Mouse (Mus musculus) neural tube, embryonic 11.5 days (tissue): ENCODE results near the gene Qpctl. TPM values are rescaled to one million over a fixed set of nuclear protein-coding genes. Genes with fewer than 3 reads are reported as not detected.

Experiments
- ATAC-seq: fragments of 200-750 bp; cut with Nextera tagmentation; 2 replicates; pipeline ENCODE4 v1.8.0; 2017; ENCODE audit warnings: moderate number of reproducible peaks, mild to moderate bottlenecking, moderate TSS enrichment, moderate library complexity; ENCODE audit not compliant: insufficient read depth, low FRiP score, low TSS enrichment
- DNase-seq: peaks from one replicate; pipeline ENCODE4 v3.0.0-alpha.2; 2015; ENCODE audit warnings: low spot score
- H3K27ac ChIP-seq: fragments of 300-500 bp; sonication (generic); 2 replicates; pipeline ENCODE4 v1.5.1; 2014; ENCODE audit warnings: low read depth, mild to moderate bottlenecking, low read length
- H3K27me3 ChIP-seq: fragments of 300-500 bp; sonication (generic); 2 replicates; pipeline ENCODE4 v1.6.1; 2014; ENCODE audit warnings: mild to moderate bottlenecking, low read length, mixed read lengths; ENCODE audit not compliant: control insufficient read depth, insufficient read depth
- H3K36me3 ChIP-seq: fragments of 300-500 bp; sonication (generic); 2 replicates; pipeline ENCODE4 v1.6.1; 2014; ENCODE audit warnings: mild to moderate bottlenecking, low read length, moderate library complexity, mixed read lengths; ENCODE audit not compliant: control insufficient read depth, insufficient read depth
- H3K4me1 ChIP-seq: fragments of 300-500 bp; sonication (generic); 2 replicates; pipeline ENCODE4 v1.6.1; 2014; ENCODE audit warnings: low read length, mixed read lengths; ENCODE audit not compliant: control insufficient read depth, insufficient read depth
- H3K4me2 ChIP-seq: fragments of 300-500 bp; sonication (generic); 2 replicates; pipeline ENCODE4 v1.6.1; 2014; ENCODE audit warnings: low read depth, mild to moderate bottlenecking, moderate library complexity
- H3K4me3 ChIP-seq: fragments of 300-500 bp; sonication (generic); 2 replicates; pipeline ENCODE4 v1.5.1; 2014; ENCODE audit warnings: low read depth, low read length
- H3K9ac ChIP-seq: fragments of 300-500 bp; sonication (generic); 2 replicates; pipeline ENCODE4 v1.6.1; 2014; ENCODE audit warnings: mild to moderate bottlenecking, low read length
- H3K9me3 ChIP-seq: fragments of 300-500 bp; sonication (generic); 2 replicates; pipeline ENCODE4 v1.6.1; 2016; ENCODE audit warnings: low read length; ENCODE audit not compliant: control insufficient read depth
- WGBS: fragments of 180-500 bp; shearing (Covaris S2); extraction: QIAGEN DNeasy Blood & Tissue Kit; methylation state at CpG from one replicate; pipeline ENCODE4 v1.1.7; 2014; 5-methylcytosine and 5-hydroxymethylcytosine counted together
- polyA plus RNA-seq: library from polyadenylated mRNA; unstranded; fragments of >200 nt; fragmentation: Nextera tagmentation; extraction: Ambion mirVana; gene quantifications from 2 replicates; pipeline ENCODE4 v1.2.1, GENCODE M21; 2014

The Qpctl gene
- polyA plus RNA-seq, 1 experiment from 2014 or later: 12.9 TPM

GRCm38 (mm10) chr7:19127744-19128143 is 21.3 kb downstream of the Qpctl start:
- ATAC-seq: no peak
- 91% methylated on average over 5 of the region's 5 CpGs for WGBS
- H3K4me1 ChIP-seq: 0 out of 2 replicates have a peak, but pooled peaks cover 3% of the 10 kb centered on the region
- no peaks in the 10 kb centered on the region for H3K9me3 ChIP-seq
- no peak for DNase-seq
- H3K4me2 ChIP-seq: no peak overlapping the region
- H3K27me3 ChIP-seq: no peaks in the 10 kb centered on the region
- H3K4me3 ChIP-seq: no peak overlapping the region
- no peak overlapping the region for H3K9ac ChIP-seq
- 0 out of 2 replicates have a peak, but pooled peaks cover 2% of the 10 kb centered on the region for H3K36me3 ChIP-seq
- H3K27ac ChIP-seq: no peak overlapping the region

- Histone ChIP-seq H3K4me1 (peaks cover 6% of the 10 kb centered on the region), H3K4me3 (no peak overlapping the region), H3K9me3 (no peaks in the 10 kb centered on the region), H3K27ac (no peak overlapping the region), H3K36me3 (0 out of 2 replicates have a peak, but pooled peaks cover 2% of the 10 kb centered on the region), H3K27me3 (no peaks in the 10 kb centered on the region), H3K9ac (no peak overlapping the region), H3K4me2 (no peak overlapping the region)
- DNase-seq: no peak
- ATAC-seq: no peak
- 94% methylated on average over 6 of the region's 6 CpGs for WGBS
Observed at GRCm38 (mm10) chr7:19124713-19125112, 24.4 kb downstream of the Qpctl start.

GRCm38 (mm10) chr7:19121686-19122085 is 27.4 kb downstream of the Qpctl start:
- 95% methylated on average over 4 of the region's 4 CpGs for WGBS
- no peak overlapping the region for H3K27ac ChIP-seq
- no peaks in the 10 kb centered on the region for H3K36me3 ChIP-seq
- H3K27me3 ChIP-seq: peaks cover 2% of the 10 kb centered on the region; the same call in 1 of the 2 replicates
- H3K4me3 ChIP-seq: no peak overlapping the region
- no peak overlapping the region for H3K4me2 ChIP-seq
- H3K9me3 ChIP-seq: no peaks in the 10 kb centered on the region; the same call in 1 of the 2 replicates
- DNase-seq: no peak
- peaks cover 6% of the 10 kb centered on the region for H3K4me1 ChIP-seq
- ATAC-seq: no peak
- H3K9ac ChIP-seq: no peak overlapping the region

GRCm38 (mm10) chr7:19119631-19120429 is 29.3 kb downstream of the Qpctl start, which contains the start of gene Fbxo46:
Gene Fbxo46 (plus strand): TSS chr7:19119859.
- DNase-seq (peak; percentile 92), ATAC-seq (peak; percentile 92)
- peak within 1 kb of the TSS; percentile 78 for H3K4me2 ChIP-seq
- H3K4me3 ChIP-seq: peak within 1 kb of the TSS; percentile 73
- no peaks in the 10 kb centered on the region; the same call in 1 of the 2 replicates for H3K9me3 ChIP-seq
- WGBS: 2% methylated on average over 34 of the region's 34 CpGs
- H3K9ac ChIP-seq: peak within 1 kb of the TSS; percentile 69
- H3K4me1 ChIP-seq: peaks cover 6% of the 10 kb centered on the region
- peaks cover 2% of the 10 kb centered on the region; the same call in 1 of the 2 replicates for H3K27me3 ChIP-seq
- no peak within 1 kb of the TSS for H3K27ac ChIP-seq
- no peaks in the 10 kb centered on the region for H3K36me3 ChIP-seq

DNA sequence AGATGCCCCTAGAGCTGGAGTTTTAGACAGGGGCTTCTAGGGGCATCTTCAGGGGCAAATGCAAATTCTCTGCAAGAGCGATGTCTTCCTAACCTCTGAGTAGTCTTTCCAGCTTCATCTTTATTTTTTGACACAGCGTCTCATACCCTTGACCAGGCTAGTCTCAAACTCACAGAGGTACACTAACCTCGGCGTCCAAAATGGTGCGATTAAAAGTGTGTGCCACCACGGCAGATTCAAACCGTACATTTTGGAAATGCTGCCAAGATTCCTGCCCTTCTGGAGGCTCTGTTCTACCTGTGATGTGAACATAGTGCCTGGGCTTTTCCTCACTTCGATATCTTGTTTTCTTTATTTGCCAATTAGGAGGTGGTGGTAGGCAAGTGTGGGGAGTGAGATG is 30.0 kb downstream of the Qpctl start:
- no peak overlapping the region for H3K27ac ChIP-seq
- H3K4me3 ChIP-seq: no peak overlapping the region
- no peak overlapping the region for H3K9ac ChIP-seq
- H3K27me3 ChIP-seq: peaks cover 2% of the 10 kb centered on the region; the same call in 1 of the 2 replicates
- peak; percentile 11 for ATAC-seq
- 94% methylated on average over 8 of the region's 8 CpGs for WGBS
- no peak overlapping the region for H3K4me2 ChIP-seq
- H3K36me3 ChIP-seq: no peaks in the 10 kb centered on the region
- peaks cover 6% of the 10 kb centered on the region for H3K4me1 ChIP-seq
- H3K9me3 ChIP-seq: no peaks in the 10 kb centered on the region; the same call in 1 of the 2 replicates
- DNase-seq: no peak

GRCm38 (mm10) chr7:19118028-19118771 is 30.9 kb downstream of the Qpctl start, which contains the start of gene Gm4969:
Gene Gm4969 (minus strand): TSS chr7:19118368.
- H3K9ac ChIP-seq: no peak within 1 kb of the TSS
- 0 out of 2 replicates have a peak, but pooled peaks have one; percentile 11 for ATAC-seq
- H3K27ac ChIP-seq: no peak within 1 kb of the TSS

GRCm38 (mm10) chr7:19109565-19109964 is 39.5 kb downstream of the Qpctl start:
- Histone ChIP-seq H3K4me2 (no peak overlapping the region), H3K36me3 (no peaks in the 10 kb centered on the region), H3K9ac (no peak overlapping the region), H3K27me3 (no peaks in the 10 kb centered on the region), H3K4me1 (no peaks in the 10 kb centered on the region), H3K4me3 (no peak overlapping the region), H3K9me3 (no peaks in the 10 kb centered on the region), H3K27ac (no peak overlapping the region)
- 79% methylated on average over 1 of the region's 1 CpGs for whole genome bisulfite sequencing
- no peak for ATAC-seq
- DNase-seq: no peak

More at GRCm38 (mm10) chr7:19118028-19118771, 30.9 kb downstream of the Qpctl start, which contains the start of gene Gm4969:
- Histone ChIP-seq H3K9me3 (no peaks in the 10 kb centered on the region; the same call in 1 of the 2 replicates), H3K27me3 (peaks cover 2% of the 10 kb centered on the region; the same call in 1 of the 2 replicates), H3K4me2 (peak within 1 kb of the TSS; percentile 24; the same call in 1 of the 2 replicates), H3K4me1 (peaks cover 6% of the 10 kb centered on the region), H3K4me3 (no peak within 1 kb of the TSS), H3K36me3 (no peaks in the 10 kb centered on the region)
- 23% methylated on average over 54 of the region's 64 CpGs for WGBS
- peak; percentile 70 for DNase-seq

- Histone ChIP-seq H3K9ac (no peak overlapping the region), H3K9me3 (no peaks in the 10 kb centered on the region), H3K4me3 (no peak overlapping the region), H3K4me2 (no peak overlapping the region), H3K27me3 (no peaks in the 10 kb centered on the region), H3K4me1 (no peaks in the 10 kb centered on the region), H3K36me3 (no peaks in the 10 kb centered on the region), H3K27ac (no peak overlapping the region)
- ATAC-seq: no peak
- DNase-seq: no peak
- 59% methylated on average over 3 of the region's 3 CpGs for WGBS
Observed at GRCm38 (mm10) chr7:19107436-19107835, 41.7 kb downstream of the Qpctl start.
